Mouse (Mus musculus) CH12.LX (cell line): ENCODE measurements around the gene Atp5l. TPM values are rescaled to one million over a fixed set of nuclear protein-coding genes. Genes with fewer than 3 reads are reported as not detected.

Source experiments
- DNase-seq: peaks from one replicate; pipeline ENCODE4 v3.0.0-alpha.2; 2013; ENCODE audit errors: extremely low read depth
- H3K27ac ChIP-seq: 2 replicates; pipeline ENCODE4 v1.5.1; 2012; ENCODE audit warnings: low read depth, mild to moderate bottlenecking, control low read depth, moderate library complexity; ENCODE audit not compliant: insufficient read depth
- H3K27me3 ChIP-seq: replicated peaks from 2 replicates; pipeline ENCODE3; 2012; ENCODE audit warnings: inconsistent platforms
- H3K36me3 ChIP-seq, 2 experiments: replicated peaks in 1 of 2; 2 replicates each; pipeline versions ENCODE3 to v1.6.1; 2012; ENCODE audit warnings: inconsistent platforms in 1 of 2, low read length in 1 of 2, mild to moderate bottlenecking in 1 of 2, mixed read lengths in 1 of 2, moderate library complexity in 1 of 2; ENCODE audit not compliant: control insufficient read depth in 1 of 2, insufficient read depth in 1 of 2
- H3K4me1 ChIP-seq, 2 experiments: 2 replicates each; pipeline ENCODE4 v1.6.1; 2012; ENCODE audit warnings: inconsistent platforms in 1 of 2, moderate library complexity in 1 of 2; ENCODE audit not compliant: insufficient read depth in 2 of 2, control insufficient read depth in 1 of 2
- H3K4me2 ChIP-seq: 2 replicates; pipeline ENCODE4 v1.6.1; 2012; ENCODE audit warnings: low read depth, mild to moderate bottlenecking, control low read depth; ENCODE audit not compliant: poor library complexity, insufficient read depth, severe bottlenecking
- H3K4me3 ChIP-seq, 3 experiments: fragments of 150-350 bp in 1 of 3; sonication (generic) in 1 of 3; replicated peaks in 1 of 3; 2 replicates each; pipeline versions ENCODE3 to v1.5.1; 2011 to 2012; ENCODE audit warnings: low read depth in 2 of 3, low read length in 2 of 3, mild to moderate bottlenecking in 2 of 3, moderate library complexity in 2 of 3, control low read depth in 1 of 3, improper control_type of control experiment in 1 of 3, inconsistent platforms in 1 of 3, mixed read lengths in 1 of 3; ENCODE audit not compliant: poor library complexity in 1 of 3
- H3K79me2 ChIP-seq: replicated peaks from 2 replicates; pipeline ENCODE4 v1.6.1; 2012; ENCODE audit warnings: mild to moderate bottlenecking, moderate library complexity; ENCODE audit not compliant: control insufficient read depth, poor library complexity, insufficient read depth, severe bottlenecking; ENCODE audit errors: extremely low read depth
- H3K9ac ChIP-seq: 2 replicates; pipeline ENCODE4 v1.6.1; 2012; ENCODE audit warnings: low read depth, mild to moderate bottlenecking, control low read depth, moderate library complexity; ENCODE audit not compliant: insufficient read depth
- H3K9me3 ChIP-seq: replicated peaks from 2 replicates; pipeline ENCODE3; 2012; ENCODE audit warnings: low read length, inconsistent platforms, mixed read lengths
- CTCF ChIP-seq, 2 experiments: IDR thresholded peaks in 1 of 2; conservative IDR thresholded peaks in 1 of 2; 2 replicates each; pipeline ENCODE4 v1.5.1; 2011 to 2012; ENCODE audit warnings: low read depth in 2 of 2, low read length in 2 of 2, improper control_type of control experiment in 1 of 2, inconsistent platforms in 1 of 2, mild to moderate bottlenecking in 1 of 2, moderate library complexity in 1 of 2
- E2F4 ChIP-seq: IDR thresholded peaks from 2 replicates; pipeline ENCODE4 v1.6.1; 2011; ENCODE audit warnings: low read depth, low read length, improper control_type of control experiment; ENCODE audit not compliant: insufficient replicate concordance
- ELF1 ChIP-seq: IDR thresholded peaks from 2 replicates; pipeline ENCODE4 v1.6.1; 2014; ENCODE audit warnings: low read depth, mild to moderate bottlenecking, inconsistent platforms, low read length, improper control_type of control experiment
- EP300 ChIP-seq: IDR thresholded peaks from 2 replicates; pipeline ENCODE4 v1.6.1; 2011; ENCODE audit warnings: low read length, improper control_type of control experiment
- HCFC1 ChIP-seq: IDR thresholded peaks from 2 replicates; pipeline ENCODE4 v1.6.1; 2012; ENCODE audit warnings: low read depth, mild to moderate bottlenecking, inconsistent platforms, low read length, improper control_type of control experiment
- IRF4 ChIP-seq: IDR thresholded peaks from 2 replicates; pipeline ENCODE4 v1.6.1; 2014; ENCODE audit warnings: low read depth, mild to moderate bottlenecking, inconsistent platforms, low read length, improper control_type of control experiment
- JUN ChIP-seq: IDR thresholded peaks from 2 replicates; pipeline ENCODE4 v1.6.1; 2011; ENCODE audit warnings: low read depth, mild to moderate bottlenecking, low read length, improper control_type of control experiment, moderate library complexity; ENCODE audit not compliant: insufficient read depth
- JUND ChIP-seq: conservative IDR thresholded peaks from 2 replicates; pipeline ENCODE4 v1.6.1; 2011; ENCODE audit warnings: low read depth, low read length, improper control_type of control experiment
- MAFK ChIP-seq: IDR thresholded peaks from 2 replicates; pipeline ENCODE4 v1.6.1; 2011; ENCODE audit warnings: low read length, improper control_type of control experiment; ENCODE audit not compliant: insufficient replicate concordance
- MAX ChIP-seq: IDR thresholded peaks from 2 replicates; pipeline ENCODE4 v1.6.1; 2011; ENCODE audit warnings: low read length, improper control_type of control experiment
- MAZ ChIP-seq: IDR thresholded peaks from 2 replicates; pipeline ENCODE4 v1.6.1; 2012; ENCODE audit warnings: low read depth, mild to moderate bottlenecking, inconsistent platforms, low read length, improper control_type of control experiment, moderate library complexity
- MEF2A ChIP-seq: IDR thresholded peaks from 2 replicates; pipeline ENCODE4 v1.6.1; 2014; ENCODE audit warnings: low read depth, mild to moderate bottlenecking, inconsistent platforms, low read length, improper control_type of control experiment, borderline replicate concordance
- MXI1 ChIP-seq: IDR thresholded peaks from 2 replicates; pipeline ENCODE4 v1.6.1; 2011; ENCODE audit warnings: mild to moderate bottlenecking, low read depth, low read length, improper control_type of control experiment
- POLR2AphosphoS2 ChIP-seq: IDR thresholded peaks from 2 replicates; pipeline ENCODE4 v1.6.1; 2011; ENCODE audit warnings: low read depth, low read length, improper control_type of control experiment
- RAD21 ChIP-seq: IDR thresholded peaks from 2 replicates; pipeline ENCODE4 v1.6.1; 2011; ENCODE audit warnings: low read depth, mild to moderate bottlenecking, low read length, improper control_type of control experiment, moderate library complexity
- SIN3A ChIP-seq: IDR thresholded peaks from 2 replicates; pipeline ENCODE4 v1.6.1; 2012; ENCODE audit warnings: low read length, improper control_type of control experiment, inconsistent platforms
- SMC3 ChIP-seq: IDR thresholded peaks from 2 replicates; pipeline ENCODE4 v1.6.1; 2011; ENCODE audit warnings: low read depth, low read length, improper control_type of control experiment
- TBP ChIP-seq: conservative IDR thresholded peaks from 2 replicates; pipeline ENCODE4 v1.6.1; 2011; ENCODE audit warnings: low read depth, low read length, improper control_type of control experiment
- TCF12 ChIP-seq: IDR thresholded peaks from 2 replicates; pipeline ENCODE4 v1.6.1; 2014; ENCODE audit warnings: low read depth, mild to moderate bottlenecking, inconsistent platforms, low read length, improper control_type of control experiment
- UBTF ChIP-seq: IDR thresholded peaks from 2 replicates; pipeline ENCODE4 v1.6.1; 2012; ENCODE audit warnings: low read depth, mild to moderate bottlenecking, inconsistent platforms, low read length, improper control_type of control experiment, moderate library complexity
- dilution Hi-C: fragments of 300-500 bp; cut with MboI; formaldehyde crosslinking; loops from 2 replicates; pipeline ENCODE4 v1.14.3; 2020; ENCODE audit warnings: low sequenced_read_pairs; ENCODE audit not compliant: extremely low pct_unique_long_range_greater_than_20kb, extremely low pct_ligation_motif_present
- in situ Hi-C: fragments of 300-500 bp; cut with MboI; formaldehyde crosslinking; loops from 3 replicates; pipeline ENCODE4 v1.14.3; 2019; ENCODE audit warnings: low sequenced_read_pairs, low pct_ligation_motif_present, low pct_unique_long_range_greater_than_20kb, mixed read lengths
- polyA plus RNA-seq: library from polyadenylated mRNA; unstranded; fragments of >175 nt; gene quantifications from 2 replicates; pipeline ENCODE4 v1.2.1, GENCODE M21; 2012; ENCODE audit warnings: low read depth; ENCODE audit not compliant: insufficient read length
- total RNA-seq, 2 experiments: library from RNA; depleted of rRNA; stranded (reverse); fragments of 300-350 nt in 1 of 2; fragments of >200 nt in 1 of 2; gene quantifications; 2 replicates each; pipeline ENCODE4 v1.2.3; 2012 to 2014

The Atp5l gene
- total and polyA plus RNA-seq, 3 experiments, result 277 to 720 (median 490) TPM

DNA sequence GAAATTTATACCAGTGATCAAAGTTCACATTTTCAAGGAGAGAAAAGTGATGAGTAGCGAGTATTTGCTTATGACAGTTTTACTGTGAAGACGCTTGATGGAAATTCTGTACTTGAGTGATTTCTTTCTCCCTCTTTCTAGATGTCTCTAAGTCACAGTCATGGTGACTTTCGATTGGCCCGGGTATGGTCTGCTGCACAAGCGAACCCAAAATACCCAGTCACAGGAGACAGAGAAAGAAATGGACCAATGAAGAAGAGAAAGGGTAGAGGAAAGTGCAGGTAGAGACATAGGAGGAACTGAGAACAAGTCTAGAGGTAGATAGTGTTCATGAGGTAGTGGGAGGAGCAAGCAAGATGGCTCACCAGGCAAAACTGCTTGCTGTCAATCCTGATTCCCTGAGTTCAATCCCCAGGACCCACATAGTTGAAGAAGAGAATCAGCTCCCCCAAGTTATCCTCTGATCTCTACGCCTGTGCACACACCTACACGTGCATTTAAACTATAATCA, 32.4 kb downstream of the Atp5l start:
- Histone ChIP-seq H3K4me2 (peak overlapping the region; percentile 42), H3K4me3 (no peak overlapping the region), H3K36me3 (no peaks in the 10 kb centered on the region), H3K27ac (no peak overlapping the region), H3K79me2 (no peaks in the 10 kb centered on the region), H3K4me1 (peaks cover 6 to 22% of the 10 kb centered on the region in 2 experiments; a peak in 3 of 4 replicates), H3K27me3 (no peaks in the 10 kb centered on the region), H3K9me3 (no peaks in the 10 kb centered on the region), H3K9ac (no peak overlapping the region)
- in situ Hi-C loops (no loop called here), dilution Hi-C loops (no loop called here)
- TF ChIP-seq HCFC1 (no peak; the same call in 1 of the 2 replicates), MAZ (no peak), MAFK (peak; percentile 58; the same call in 1 of the 2 replicates), UBTF (no peak), JUND (no peak), EP300 (peak; percentile 64), TBP (0 out of 2 replicates have a peak, but pooled peaks have one; percentile 36), E2F4 (0 out of 2 replicates have a peak, but pooled peaks have one; percentile 13), MXI1 (0 out of 2 replicates have a peak, but pooled peaks have one; percentile 12), MEF2A (peak; percentile 21; the same call in 1 of the 2 replicates), IRF4 (peak; percentile 68)
- DNase-seq, result peak; percentile 80

DNA sequence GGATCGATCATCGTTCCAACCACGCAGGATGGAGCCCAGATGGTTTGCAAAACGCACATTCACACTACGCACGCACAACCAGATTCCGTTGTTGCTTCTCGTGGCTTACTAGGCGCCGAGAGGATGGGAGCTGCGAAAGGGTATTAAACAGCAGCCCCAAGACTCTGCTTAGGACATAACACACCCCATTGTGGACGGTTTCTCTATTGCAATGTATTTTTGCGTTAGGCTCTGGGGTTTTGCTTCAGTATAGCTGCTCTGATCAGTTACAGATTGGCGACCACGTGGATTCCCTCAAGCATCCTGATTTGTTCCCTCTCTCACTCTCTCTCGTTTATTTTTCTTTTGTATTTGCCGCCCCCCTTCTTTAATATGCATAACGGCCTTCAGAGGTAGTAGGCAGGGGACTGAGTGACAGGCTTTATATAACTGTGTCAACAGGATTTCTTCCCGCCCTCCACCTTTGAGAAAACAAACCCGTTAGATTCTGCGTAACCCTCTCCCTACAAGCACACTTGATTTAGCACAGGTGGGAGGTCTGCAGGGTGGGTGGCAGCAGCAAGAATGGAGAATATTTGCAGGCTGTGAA, 37.5 kb downstream of the Atp5l start:
- peak; percentile 29 for TF ChIP-seq RAD21
- peak; percentile 57 for TF ChIP-seq MAX
- no peak for TF ChIP-seq MEF2A
- no peak for TF ChIP-seq POLR2AphosphoS2
- no peak for TF ChIP-seq EP300
- 0 out of 2 replicates have a peak, but pooled peaks have one; percentile 9 for TF ChIP-seq SIN3A
- peak; percentile 41; the same call in 1 of the 2 replicates for TF ChIP-seq SMC3
- TF ChIP-seq JUN, result no peak
- TF ChIP-seq TCF12, result 0 out of 2 replicates have a peak, but pooled peaks have one; percentile 11
- TF ChIP-seq ELF1, result no peak
- peak in 1 of 2 experiments; percentile 26; a peak in 1 of 4 replicates for TF ChIP-seq CTCF (conservative IDR thresholded peaks at IDR 0.05 in 1 of 2, IDR thresholded peaks at IDR 0.05 in 1 of 2; ENCODE audit: low read depth in 2 of 2, low read length in 2 of 2)
- no peak for TF ChIP-seq MAZ
- H3K9me3 ChIP-seq, result no peaks in the 10 kb centered on the region
- H3K9ac ChIP-seq, result peak overlapping the region; percentile 51; the same call in 1 of the 2 replicates
- H3K27me3 ChIP-seq, result no peaks in the 10 kb centered on the region
- no peak overlapping the region for H3K27ac ChIP-seq
- H3K79me2 ChIP-seq, result peaks cover 29% of the 10 kb centered on the region
- H3K36me3 ChIP-seq, result peaks cover 0 to 3% of the 10 kb centered on the region in 2 experiments
- peak overlapping the region; percentile 90 for H3K4me2 ChIP-seq
- dilution Hi-C loops (no loop called here), in situ Hi-C loops (no loop called here)
- DNase-seq, result no peak
- peaks cover 3 to 30% of the 10 kb centered on the region in 2 experiments; a peak in 3 of 4 replicates for H3K4me1 ChIP-seq
- peak overlapping the region in 1 of 3 experiments; percentile 92 for H3K4me3 ChIP-seq
